Mouse (Mus musculus): ENCODE results near the gene Rer1. TPM values are rescaled to one million over a fixed set of nuclear protein-coding genes. Genes with fewer than 3 reads are reported as not detected.

Rer1 gene
- 157 and 164 TPM in 2 replicates for polyA plus RNA-seq (2015; fragmentation: Nextera tagmentation; extraction: Ambion mirVana)

- under 1% methylated on average over 79 of the region's 85 CpGs for WGBS
- ATAC-seq (ENCODE audit: insufficient number of reproducible peaks, low FRiP score, low TSS enrichment, low read depth) = peak; percentile 98
Measured at GRCm38 (mm10) chr4:155086108-155087024, at the start of gene Rer1, which contains the start of gene Morn1. Gene Rer1 (minus strand): TSS chr4:155086382. Gene Morn1 (plus strand): TSS chr4:155086577.

DNA sequence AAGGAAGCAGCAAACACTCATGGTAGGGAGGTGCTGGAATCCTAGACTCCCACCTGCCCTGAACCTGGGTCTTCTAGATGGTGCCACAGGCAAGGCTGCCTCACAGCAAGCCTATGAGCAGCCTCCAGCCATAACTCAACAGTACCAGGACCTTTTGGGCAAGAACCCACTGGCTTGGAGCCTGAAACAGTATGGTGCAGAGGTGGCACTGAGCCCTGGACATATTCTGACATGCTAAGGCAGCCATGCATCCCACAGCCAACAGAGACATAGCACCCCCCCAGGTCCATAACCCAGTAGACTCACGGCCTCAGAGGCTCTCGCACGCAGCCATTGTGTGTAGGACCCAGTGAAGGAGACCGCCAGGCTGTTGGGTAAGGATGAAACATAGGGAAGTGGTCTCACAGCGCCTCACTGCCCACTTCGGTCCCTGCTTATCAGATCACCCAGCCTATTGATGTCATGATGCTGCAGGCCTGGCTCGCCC lies 48.5 kb upstream of the Rer1 start:
- no peaks in the 10 kb centered on the region for H3K27me3 ChIP-seq
- H3K27ac ChIP-seq (replicated peaks) = peak overlapping the region; percentile 88
- ATAC-seq (ENCODE audit: insufficient number of reproducible peaks, low FRiP score, low TSS enrichment, low read depth) = no peak
- 84% methylated on average over 7 of the region's 7 CpGs for WGBS
- H3K9ac ChIP-seq = no peak overlapping the region
- no peak overlapping the region for H3K4me2 ChIP-seq (replicated peaks)
- no peaks in the 10 kb centered on the region for H3K9me3 ChIP-seq (replicated peaks)
- H3K36me3 ChIP-seq = no peaks in the 10 kb centered on the region
- H3K4me3 ChIP-seq (replicated peaks) = no peak overlapping the region
- peaks cover 62% of the 10 kb centered on the region for H3K4me1 ChIP-seq

More at GRCm38 (mm10) chr4:155086108-155087024, at the start of gene Rer1, which contains the start of gene Morn1:
- Histone ChIP-seq H3K36me3 (peaks cover 15% of the 10 kb centered on the region), H3K9ac (peak within 1 kb of the TSS; percentile 93), H3K27me3 (no peaks in the 10 kb centered on the region), H3K4me1 (peaks cover 32% of the 10 kb centered on the region), H3K9me3 (replicated peaks) (no peaks in the 10 kb centered on the region), H3K4me3 (replicated peaks) (peak within 1 kb of the TSS; percentile 98), H3K27ac (replicated peaks) (peak within 1 kb of the TSS; percentile 96), H3K4me2 (replicated peaks) (peak within 1 kb of the TSS; percentile 83)

DNA sequence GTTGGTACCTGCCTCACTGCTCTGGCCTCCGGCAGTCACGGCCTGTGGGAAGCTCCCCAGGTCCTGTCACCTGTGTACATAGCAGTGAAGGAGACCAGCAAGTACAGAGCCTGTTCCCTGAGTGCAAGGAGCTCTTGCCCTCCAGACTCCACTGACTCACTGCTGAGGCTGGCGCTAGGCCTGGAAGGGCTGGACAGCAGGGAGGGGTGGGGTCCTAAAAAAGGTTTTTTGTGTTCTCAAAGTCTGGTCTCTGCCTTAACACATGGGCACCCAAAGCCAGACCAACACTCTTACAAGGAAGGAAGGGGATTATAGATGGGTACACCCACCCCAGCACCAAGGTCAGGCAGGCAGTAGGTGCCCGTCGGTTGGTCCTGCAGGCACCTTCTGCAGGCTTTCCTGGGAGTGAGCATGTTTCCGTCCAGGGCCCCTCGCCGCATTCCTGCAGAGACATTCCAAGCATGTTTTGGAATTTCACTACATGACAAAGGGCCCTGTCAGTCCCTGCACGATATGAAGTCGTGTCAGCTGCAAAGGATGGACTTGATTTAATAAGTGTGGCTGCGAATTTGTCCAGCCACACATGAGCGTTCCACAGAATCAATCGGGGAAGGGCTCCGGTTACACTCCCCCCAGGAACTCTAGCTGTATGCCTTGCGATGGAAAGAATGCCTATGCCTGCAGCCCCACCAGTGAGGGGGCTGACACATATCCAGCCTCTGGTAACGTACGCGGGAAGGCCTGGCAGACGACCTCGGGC lies 47.7 kb upstream of the Rer1 start:
- H3K4me3 ChIP-seq (replicated peaks) = no peak overlapping the region
- H3K36me3 ChIP-seq = no peaks in the 10 kb centered on the region
- H3K4me1 ChIP-seq = peaks cover 71% of the 10 kb centered on the region
- H3K4me2 ChIP-seq (replicated peaks) = no peak overlapping the region
- H3K27ac ChIP-seq (replicated peaks) = peak overlapping the region; percentile 88
- no peak overlapping the region for H3K9ac ChIP-seq
- WGBS = 14% methylated on average over 20 of the region's 20 CpGs
- peak; percentile 45 for ATAC-seq (ENCODE audit: insufficient number of reproducible peaks, low FRiP score, low TSS enrichment, low read depth)
- H3K9me3 ChIP-seq (replicated peaks) = no peaks in the 10 kb centered on the region
- H3K27me3 ChIP-seq = no peaks in the 10 kb centered on the region

DNA sequence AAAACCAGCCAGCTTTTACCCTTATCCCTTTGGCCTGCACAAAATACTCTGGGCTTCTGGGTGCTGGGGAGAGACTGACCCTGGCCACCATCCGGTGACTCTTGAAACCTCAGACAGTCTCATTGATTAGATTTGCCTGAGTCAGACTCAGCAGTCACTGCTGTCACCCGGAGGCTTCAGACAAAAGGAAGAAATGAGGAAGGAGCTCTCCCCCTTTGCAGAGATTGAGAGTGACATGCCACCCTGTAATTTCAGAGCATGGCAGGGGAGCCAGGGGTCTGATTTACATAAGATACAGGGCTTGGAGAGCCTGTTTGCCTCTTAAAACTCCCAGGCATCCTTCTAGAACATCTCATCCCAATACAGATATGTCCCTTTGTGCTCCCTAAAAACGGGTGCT lies 47.0 kb upstream of the Rer1 start:
- Histone ChIP-seq H3K4me2 (replicated peaks) (no peak overlapping the region), H3K9ac (no peak overlapping the region), H3K4me3 (replicated peaks) (no peak overlapping the region), H3K27ac (replicated peaks) (peak overlapping the region; percentile 88), H3K4me1 (peaks cover 76% of the 10 kb centered on the region), H3K27me3 (no peaks in the 10 kb centered on the region), H3K36me3 (no peaks in the 10 kb centered on the region), H3K9me3 (replicated peaks) (no peaks in the 10 kb centered on the region)
- WGBS = 24% methylated on average over 3 of the region's 3 CpGs
- ATAC-seq (ENCODE audit: insufficient number of reproducible peaks, low FRiP score, low TSS enrichment, low read depth) = no peak

DNA sequence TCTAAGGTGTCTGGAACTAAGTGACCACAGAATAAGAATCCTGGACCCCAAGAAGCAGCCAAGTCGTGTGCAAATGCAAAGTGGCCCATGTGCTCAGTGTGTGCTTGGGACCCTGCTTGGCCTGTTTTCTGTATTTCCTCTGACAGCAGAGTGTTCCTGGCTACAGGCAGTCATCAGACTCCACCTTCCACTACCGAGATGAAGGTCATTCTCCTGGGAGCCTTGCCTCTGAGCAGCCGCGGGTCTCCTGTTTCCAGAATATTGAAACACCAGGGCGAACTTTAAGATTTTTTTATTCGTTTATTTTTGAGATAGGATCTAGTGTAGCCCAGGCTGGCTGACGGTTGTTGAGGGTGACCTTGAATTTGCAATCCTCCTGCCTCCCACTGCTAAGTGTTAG lies 44.4 kb upstream of the Rer1 start:
- no peaks in the 10 kb centered on the region for H3K9me3 ChIP-seq (replicated peaks)
- H3K4me3 ChIP-seq (replicated peaks) = no peak overlapping the region
- no peak for ATAC-seq (ENCODE audit: insufficient number of reproducible peaks, low FRiP score, low TSS enrichment, low read depth)
- no peaks in the 10 kb centered on the region for H3K36me3 ChIP-seq
- 62% methylated on average over 7 of the region's 7 CpGs for WGBS
- H3K9ac ChIP-seq = no peak overlapping the region
- no peaks in the 10 kb centered on the region for H3K27me3 ChIP-seq
- peaks cover 75% of the 10 kb centered on the region for H3K4me1 ChIP-seq
- peak overlapping the region; percentile 86 for H3K27ac ChIP-seq (replicated peaks)
- H3K4me2 ChIP-seq (replicated peaks) = no peak overlapping the region

DNA sequence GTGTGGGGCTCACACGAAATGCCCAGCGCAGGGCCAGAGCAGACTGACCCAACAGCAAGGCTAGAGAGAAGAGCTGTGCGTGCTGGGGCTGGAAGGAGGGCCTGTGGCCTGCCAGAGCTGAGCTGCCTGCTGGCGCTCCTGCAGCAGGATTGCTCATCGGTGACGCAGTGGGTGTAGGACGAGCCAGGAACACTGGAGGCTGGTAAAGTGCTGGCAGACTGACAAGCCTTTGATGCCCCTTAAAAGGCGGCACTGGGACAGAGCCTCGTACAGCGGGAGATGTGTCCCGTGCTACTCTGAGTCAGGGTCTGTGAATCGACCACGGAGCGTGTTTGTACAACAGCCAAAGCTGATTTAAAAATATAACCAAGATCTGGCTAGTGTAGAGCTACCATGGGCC lies 43.8 kb upstream of the Rer1 start:
- Histone ChIP-seq H3K9ac (no peak overlapping the region), H3K27ac (replicated peaks) (peak overlapping the region; percentile 86), H3K4me2 (replicated peaks) (no peak overlapping the region), H3K27me3 (no peaks in the 10 kb centered on the region), H3K4me1 (peaks cover 68% of the 10 kb centered on the region), H3K9me3 (replicated peaks) (no peaks in the 10 kb centered on the region), H3K4me3 (replicated peaks) (no peak overlapping the region), H3K36me3 (no peaks in the 10 kb centered on the region)
- peak; percentile 43 for ATAC-seq (ENCODE audit: insufficient number of reproducible peaks, low FRiP score, low TSS enrichment, low read depth)
- 31% methylated on average over 14 of the region's 14 CpGs for WGBS

GRCm38 (mm10) chr4:155129132-155129917 lies 43.1 kb upstream of the Rer1 start:
- Histone ChIP-seq H3K9me3 (replicated peaks) (no peaks in the 10 kb centered on the region), H3K4me3 (replicated peaks) (no peak overlapping the region), H3K27ac (replicated peaks) (peak overlapping the region; percentile 86), H3K4me2 (replicated peaks) (no peak overlapping the region), H3K36me3 (no peaks in the 10 kb centered on the region), H3K27me3 (no peaks in the 10 kb centered on the region), H3K9ac (no peak overlapping the region), H3K4me1 (peaks cover 68% of the 10 kb centered on the region)
- no peak for ATAC-seq (ENCODE audit: insufficient number of reproducible peaks, low FRiP score, low TSS enrichment, low read depth)
- 88% methylated on average over 10 of the region's 10 CpGs for WGBS

- Histone ChIP-seq H3K27ac (replicated peaks) (no peak overlapping the region), H3K4me2 (replicated peaks) (no peak overlapping the region), H3K9ac (no peak overlapping the region), H3K4me3 (replicated peaks) (no peak overlapping the region), H3K9me3 (replicated peaks) (no peaks in the 10 kb centered on the region), H3K27me3 (no peaks in the 10 kb centered on the region), H3K4me1 (peaks cover 67% of the 10 kb centered on the region), H3K36me3 (no peaks in the 10 kb centered on the region)
- WGBS = 83% methylated on average over 15 of the region's 15 CpGs
- no peak for ATAC-seq (ENCODE audit: insufficient number of reproducible peaks, low FRiP score, low TSS enrichment, low read depth)
Measured at GRCm38 (mm10) chr4:155128411-155128810, 42.2 kb upstream of the Rer1 start.

DNA sequence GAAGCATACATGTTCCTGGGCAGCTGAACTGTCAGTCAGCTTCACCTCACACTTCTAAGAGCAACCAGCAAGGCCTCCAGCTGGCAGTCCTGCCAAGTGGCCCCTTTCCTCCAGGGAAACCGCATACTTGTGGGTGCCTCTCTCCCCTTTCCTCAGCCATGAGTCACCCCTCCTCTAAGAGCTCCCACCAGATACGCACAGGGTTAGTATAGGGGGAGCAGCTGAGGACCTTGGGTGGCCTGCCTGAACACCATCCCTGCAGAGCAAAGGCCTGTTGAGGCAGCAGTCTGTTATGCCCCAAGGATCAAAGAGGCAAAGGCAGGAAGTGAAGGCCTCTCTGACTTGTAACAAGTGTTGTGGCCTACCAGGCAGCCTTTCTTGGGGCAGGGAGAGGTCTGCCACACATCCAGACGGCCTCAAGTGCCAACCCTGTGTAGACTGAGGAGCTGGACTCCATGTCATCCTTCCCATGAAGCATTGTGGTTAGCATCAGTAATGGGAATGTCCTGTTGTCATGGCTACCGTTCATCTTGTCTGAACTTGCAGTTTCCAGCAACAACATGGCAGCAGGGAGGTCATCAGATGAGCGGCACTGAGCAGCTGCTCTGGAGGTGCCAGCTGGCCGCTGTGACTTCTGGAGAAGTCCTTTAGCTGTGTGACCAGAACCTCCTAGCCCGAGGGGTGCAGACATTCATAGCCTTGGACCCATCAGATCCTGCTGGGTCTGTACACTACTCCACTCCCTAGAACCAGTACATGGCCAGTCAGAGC lies 40.6 kb upstream of the Rer1 start:
- Histone ChIP-seq H3K4me2 (replicated peaks) (no peak overlapping the region), H3K36me3 (no peaks in the 10 kb centered on the region), H3K9ac (no peak overlapping the region), H3K27me3 (no peaks in the 10 kb centered on the region), H3K4me3 (replicated peaks) (no peak overlapping the region), H3K27ac (replicated peaks) (peak overlapping the region; percentile 39; the same call in 1 of the 2 replicates), H3K4me1 (peaks cover 75% of the 10 kb centered on the region), H3K9me3 (replicated peaks) (no peaks in the 10 kb centered on the region)
- 64% methylated on average over 7 of the region's 7 CpGs for WGBS
- no peak for ATAC-seq (ENCODE audit: insufficient number of reproducible peaks, low FRiP score, low TSS enrichment, low read depth)

DNA sequence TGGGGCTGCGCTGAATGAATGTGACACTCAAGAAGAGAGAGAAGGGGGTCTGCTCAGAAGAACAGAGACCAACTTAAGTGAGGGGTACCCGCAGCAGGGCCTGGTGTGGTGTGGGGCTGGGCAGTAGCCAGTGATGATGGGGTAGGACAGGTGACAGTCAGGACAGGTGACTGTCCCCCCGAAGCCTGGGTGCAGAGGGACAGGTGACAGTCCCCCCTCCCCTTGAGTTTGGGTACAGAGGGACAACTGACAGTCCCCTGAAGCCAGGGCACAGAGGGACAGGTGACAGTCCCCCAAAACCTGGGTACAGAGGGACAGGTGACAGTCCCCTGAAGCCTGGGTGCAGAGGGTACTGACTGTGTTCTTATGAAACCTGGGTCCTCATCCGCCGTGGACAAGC lies 40.0 kb upstream of the Rer1 start:
- no peak overlapping the region for H3K9ac ChIP-seq
- H3K36me3 ChIP-seq = no peaks in the 10 kb centered on the region
- no peaks in the 10 kb centered on the region for H3K9me3 ChIP-seq (replicated peaks)
- H3K27ac ChIP-seq (replicated peaks) = 0 out of 2 replicates have a peak overlapping the region, but pooled peaks have one; percentile 39
- 79% methylated on average over 5 of the region's 5 CpGs for WGBS
- H3K27me3 ChIP-seq = no peaks in the 10 kb centered on the region
- peaks cover 81% of the 10 kb centered on the region for H3K4me1 ChIP-seq
- no peak overlapping the region for H3K4me3 ChIP-seq (replicated peaks)
- no peak overlapping the region for H3K4me2 ChIP-seq (replicated peaks)
- ATAC-seq (ENCODE audit: insufficient number of reproducible peaks, low FRiP score, low TSS enrichment, low read depth) = no peak
